Mouse (Mus musculus) stomach, embryonic 16.5 days (tissue): ENCODE data around the gene Kcnn4. TPM values are rescaled to one million over a fixed set of nuclear protein-coding genes. Genes with fewer than 3 reads are reported as not detected.
A peak's percentile ranks its signal among the peaks of the same experiment; 100 is the strongest.

ENCODE experiments used
- ATAC-seq: fragments of 200-750 bp; cut with Nextera tagmentation; 2 replicates; pipeline ENCODE4 v1.8.0; 2017; ENCODE audit warnings: moderate number of reproducible peaks, moderate TSS enrichment; ENCODE audit not compliant: insufficient read depth, low FRiP score
- H3K27ac ChIP-seq: fragments of 300-500 bp; sonication (generic); 2 replicates; pipeline ENCODE4 v1.5.1; 2014; ENCODE audit warnings: low read length
- H3K27me3 ChIP-seq: fragments of 300-500 bp; sonication (generic); 2 replicates; pipeline ENCODE4 v1.6.1; 2014; ENCODE audit warnings: low read length, control low read depth, mixed read lengths; ENCODE audit not compliant: control insufficient read depth, insufficient read depth
- H3K36me3 ChIP-seq: fragments of 300-500 bp; sonication (generic); 2 replicates; pipeline ENCODE4 v1.6.1; 2014; ENCODE audit warnings: low read length; ENCODE audit not compliant: control insufficient read depth, insufficient read depth
- H3K4me1 ChIP-seq: fragments of 300-500 bp; sonication (generic); 2 replicates; pipeline ENCODE4 v1.6.1; 2014; ENCODE audit warnings: low read length, control low read depth, mixed read lengths; ENCODE audit not compliant: control insufficient read depth, insufficient read depth
- H3K4me2 ChIP-seq: fragments of 300-500 bp; sonication (generic); 2 replicates; pipeline ENCODE4 v1.6.1; 2014; ENCODE audit warnings: low read depth, low read length, mixed read lengths
- H3K4me3 ChIP-seq: fragments of 300-500 bp; sonication (generic); replicated peaks from 2 replicates; pipeline ENCODE4 v1.5.1; 2014; ENCODE audit warnings: mild to moderate bottlenecking, low read length
- H3K9ac ChIP-seq: fragments of 300-500 bp; sonication (generic); 2 replicates; pipeline ENCODE4 v1.6.1; 2014; ENCODE audit warnings: low read length
- H3K9me3 ChIP-seq: fragments of 300-500 bp; sonication (generic); replicated peaks from 2 replicates; pipeline ENCODE4 v1.6.1; 2016; ENCODE audit warnings: low read length, control low read depth; ENCODE audit not compliant: control insufficient read depth
- WGBS: fragments of 180-500 bp; shearing (Covaris S2); extraction: QIAGEN DNeasy Blood & Tissue Kit; methylation state at CpG from one replicate; pipeline ENCODE4 v1.1.7; 2014; 5-methylcytosine and 5-hydroxymethylcytosine counted together
- polyA plus RNA-seq: library from polyadenylated mRNA; unstranded; fragments of >200 nt; fragmentation: Nextera tagmentation; extraction: Ambion mirVana; gene quantifications from 2 replicates; pipeline ENCODE4 v1.2.1, GENCODE M21; 2015

The Kcnn4 gene
- polyA plus RNA-seq, 1 experiment from 2014 or later, result 8.5 TPM

DNA sequence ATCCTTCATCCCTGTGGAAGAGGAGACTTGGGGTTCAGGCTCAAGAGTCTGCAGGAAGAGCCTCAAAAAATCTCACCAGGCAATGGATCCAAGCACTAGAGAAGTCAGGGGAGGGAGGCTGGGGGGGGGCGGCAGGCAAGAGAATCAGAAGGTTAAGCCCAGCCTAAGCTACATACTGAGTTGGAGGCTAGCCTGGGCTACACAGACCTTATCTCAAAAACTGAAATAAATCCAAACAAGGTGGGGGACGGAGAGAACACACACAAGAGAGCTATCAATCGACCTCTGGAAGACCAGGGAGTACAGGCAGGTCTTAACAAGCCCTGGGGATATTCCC is 1.7 kb downstream of the Kcnn4 start:
- H3K9ac ChIP-seq, result no peak overlapping the region
- 41% methylated on average over 3 of the region's 3 CpGs for WGBS
- no peak overlapping the region for H3K4me3 ChIP-seq
- H3K4me2 ChIP-seq, result no peak overlapping the region
- H3K27me3 ChIP-seq, result no peaks in the 10 kb centered on the region
- peaks cover 21% of the 10 kb centered on the region for H3K4me1 ChIP-seq
- no peak for ATAC-seq
- no peaks in the 10 kb centered on the region for H3K9me3 ChIP-seq
- H3K36me3 ChIP-seq, result no peaks in the 10 kb centered on the region
- no peak overlapping the region for H3K27ac ChIP-seq

GRCm38 (mm10) chr7:24372300-24372699 is 2.2 kb downstream of the Kcnn4 start:
- WGBS, result 63% methylated on average over 9 of the region's 11 CpGs
- Histone ChIP-seq H3K4me3 (no peak overlapping the region), H3K27me3 (no peaks in the 10 kb centered on the region), H3K36me3 (no peaks in the 10 kb centered on the region), H3K27ac (no peak overlapping the region), H3K4me2 (0 out of 2 replicates have a peak overlapping the region, but pooled peaks have one; percentile 13), H3K9me3 (no peaks in the 10 kb centered on the region), H3K4me1 (peaks cover 25% of the 10 kb centered on the region), H3K9ac (no peak overlapping the region)
- peak; percentile 42; the same call in 1 of the 2 replicates for ATAC-seq

- Histone ChIP-seq H3K4me3 (no peak overlapping the region), H3K9me3 (no peaks in the 10 kb centered on the region), H3K4me1 (peaks cover 28% of the 10 kb centered on the region), H3K36me3 (no peaks in the 10 kb centered on the region), H3K4me2 (0 out of 2 replicates have a peak overlapping the region, but pooled peaks have one; percentile 13), H3K27me3 (no peaks in the 10 kb centered on the region), H3K27ac (no peak overlapping the region), H3K9ac (no peak overlapping the region)
- 72% methylated on average over 4 of the region's 4 CpGs for WGBS
- no peak for ATAC-seq
These were observed 2.7 kb downstream of the Kcnn4 start for GRCm38 (mm10) chr7:24372786-24373185.

GRCm38 (mm10) chr7:24373538-24374379 is 3.7 kb downstream of the Kcnn4 start:
- Histone ChIP-seq H3K36me3 (no peaks in the 10 kb centered on the region), H3K9ac (0 out of 2 replicates have a peak overlapping the region, but pooled peaks have one; percentile 35), H3K4me2 (0 out of 2 replicates have a peak overlapping the region, but pooled peaks have one; percentile 21), H3K4me3 (no peak overlapping the region), H3K27ac (peak overlapping the region; percentile 69), H3K4me1 (peaks cover 28% of the 10 kb centered on the region), H3K27me3 (no peaks in the 10 kb centered on the region), H3K9me3 (no peaks in the 10 kb centered on the region)
- ATAC-seq, result peak; percentile 14; the same call in 1 of the 2 replicates
- WGBS, result 37% methylated on average over 20 of the region's 20 CpGs

- Histone ChIP-seq H3K36me3 (no peaks in the 10 kb centered on the region), H3K4me3 (no peak overlapping the region), H3K4me2 (no peak overlapping the region), H3K4me1 (peaks cover 21% of the 10 kb centered on the region), H3K9ac (no peak overlapping the region), H3K27me3 (no peaks in the 10 kb centered on the region), H3K27ac (no peak overlapping the region), H3K9me3 (no peaks in the 10 kb centered on the region)
- WGBS, result 81% methylated on average over 8 of the region's 8 CpGs
- no peak for ATAC-seq
These were observed 6.4 kb downstream of the Kcnn4 start for GRCm38 (mm10) chr7:24376456-24376855.

DNA sequence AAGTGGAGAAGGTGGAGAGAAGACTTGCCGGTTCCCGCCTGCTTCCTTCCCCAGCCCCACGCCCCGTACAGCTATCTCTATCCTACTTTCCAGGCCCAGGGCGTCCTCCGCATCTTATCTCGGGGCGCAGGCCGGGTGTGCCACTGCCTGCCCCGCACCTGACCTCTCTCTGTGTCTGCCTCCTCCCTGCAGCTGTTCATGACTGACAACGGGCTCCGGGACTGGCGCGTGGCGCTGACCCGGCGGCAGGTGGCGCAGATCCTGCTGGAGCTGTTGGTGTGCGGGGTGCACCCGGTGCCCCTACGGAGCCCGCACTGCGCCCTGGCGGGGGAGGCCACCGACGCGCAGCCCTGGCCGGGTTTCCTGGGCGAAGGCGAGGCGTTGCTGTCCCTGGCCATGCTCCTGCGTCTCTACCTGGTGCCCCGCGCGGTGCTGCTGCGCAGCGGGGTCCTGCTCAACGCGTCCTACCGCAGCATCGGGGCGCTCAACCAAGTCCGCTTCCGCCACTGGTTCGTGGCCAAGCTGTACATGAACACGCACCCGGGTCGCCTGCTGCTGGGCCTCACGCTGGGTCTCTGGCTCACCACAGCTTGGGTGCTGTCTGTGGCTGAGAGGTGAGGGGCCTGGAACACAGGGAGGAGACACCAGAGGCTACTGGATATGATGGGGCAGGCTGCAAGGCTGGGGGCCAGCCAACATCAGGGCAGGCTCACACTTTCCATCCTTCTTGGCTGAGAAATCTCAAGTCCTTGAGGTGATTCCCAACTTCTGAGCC is 7.2 kb downstream of the Kcnn4 start:
- peak overlapping the region; percentile 58 for H3K4me2 ChIP-seq
- H3K9ac ChIP-seq, result peak overlapping the region; percentile 67
- H3K27ac ChIP-seq, result no peak overlapping the region
- no peaks in the 10 kb centered on the region for H3K36me3 ChIP-seq
- 7% methylated on average over 47 of the region's 49 CpGs for WGBS
- H3K4me3 ChIP-seq, result peak overlapping the region; percentile 31
- H3K9me3 ChIP-seq, result no peaks in the 10 kb centered on the region
- peaks cover 17% of the 10 kb centered on the region for H3K4me1 ChIP-seq
- peak; percentile 89 for ATAC-seq
- no peaks in the 10 kb centered on the region for H3K27me3 ChIP-seq

DNA sequence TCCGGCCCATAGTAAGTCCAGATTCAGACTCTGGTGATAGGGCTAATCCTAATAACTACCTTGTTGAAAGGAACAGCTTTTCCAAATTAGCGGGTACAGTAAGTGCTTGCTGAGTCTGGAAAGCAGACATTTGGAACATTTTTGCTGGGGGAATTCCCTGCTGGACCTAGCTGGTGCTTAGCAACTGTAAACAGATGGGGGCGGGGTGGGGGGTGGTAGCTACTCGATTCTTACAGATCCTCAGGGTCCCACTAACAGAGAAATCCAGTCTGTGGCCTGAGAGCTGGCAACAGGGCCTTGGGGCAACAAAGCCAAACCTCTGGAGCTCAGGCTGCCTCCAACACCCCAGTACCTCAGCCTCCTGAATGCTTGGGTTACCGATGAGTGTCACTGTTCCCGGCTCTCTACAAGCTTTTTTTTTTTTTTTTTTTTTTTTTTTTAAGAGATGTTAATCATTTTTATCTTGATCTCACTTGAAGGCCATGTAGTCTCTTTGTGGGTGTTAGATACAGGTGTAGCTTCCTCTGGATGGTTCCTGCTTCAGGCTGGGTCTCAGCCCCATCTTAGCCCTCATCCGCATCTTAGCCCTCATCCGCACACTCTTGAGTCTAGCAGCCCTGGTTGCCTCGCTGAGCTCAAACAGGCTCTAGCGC is 8.1 kb downstream of the Kcnn4 start:
- Histone ChIP-seq H3K4me1 (peaks cover 17% of the 10 kb centered on the region), H3K4me3 (no peak overlapping the region), H3K9ac (no peak overlapping the region), H3K4me2 (no peak overlapping the region), H3K27me3 (no peaks in the 10 kb centered on the region), H3K9me3 (no peaks in the 10 kb centered on the region), H3K27ac (no peak overlapping the region), H3K36me3 (no peaks in the 10 kb centered on the region)
- ATAC-seq, result no peak
- 60% methylated on average over 10 of the region's 10 CpGs for WGBS

DNA sequence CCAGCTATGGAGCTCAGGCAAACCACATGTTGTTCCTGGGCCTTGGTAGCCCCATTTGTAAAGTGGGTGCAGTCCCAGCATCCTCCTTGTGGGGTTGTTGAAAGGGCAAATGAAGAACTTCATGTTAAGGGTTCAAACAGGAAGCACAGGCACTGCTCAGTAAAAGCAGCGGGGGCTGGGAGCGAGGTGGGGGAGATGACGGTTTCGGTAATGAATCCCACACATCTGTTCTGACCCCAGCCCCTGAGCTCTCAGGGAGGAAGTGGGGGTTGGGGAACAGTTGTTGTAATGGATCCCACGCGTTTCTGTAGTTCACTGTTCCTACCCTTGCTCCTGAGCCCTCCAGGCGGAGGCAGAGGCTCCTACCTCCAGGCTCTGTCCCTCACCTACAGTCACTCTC is 9.9 kb downstream of the Kcnn4 start:
- H3K4me3 ChIP-seq, result no peak overlapping the region
- H3K36me3 ChIP-seq, result no peaks in the 10 kb centered on the region
- no peak overlapping the region for H3K4me2 ChIP-seq
- H3K9ac ChIP-seq, result no peak overlapping the region
- H3K4me1 ChIP-seq, result peaks cover 9% of the 10 kb centered on the region
- WGBS, result 36% methylated on average over 7 of the region's 7 CpGs
- H3K27ac ChIP-seq, result no peak overlapping the region
- ATAC-seq, result no peak
- no peaks in the 10 kb centered on the region for H3K9me3 ChIP-seq
- H3K27me3 ChIP-seq, result no peaks in the 10 kb centered on the region

DNA sequence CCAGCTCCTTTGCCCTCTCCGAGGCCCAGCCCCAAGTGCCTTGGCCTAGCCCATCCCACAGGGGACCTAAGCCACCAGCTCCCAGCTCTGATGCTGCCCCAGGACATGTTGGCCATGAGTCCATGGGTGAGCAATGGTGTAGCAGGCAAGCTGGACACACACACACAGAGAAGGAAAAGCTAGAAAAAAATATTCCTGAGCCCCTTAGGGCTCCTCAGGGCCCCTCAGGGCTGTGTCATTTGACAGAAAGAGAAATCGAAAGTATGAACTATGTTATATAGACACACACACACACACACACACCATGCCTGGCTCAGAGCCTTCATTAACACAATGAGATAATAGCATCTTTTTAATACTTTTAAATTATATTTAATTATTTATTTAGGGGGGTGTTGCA is 10.3 kb downstream of the Kcnn4 start:
- H3K27me3 ChIP-seq, result no peaks in the 10 kb centered on the region
- 45% methylated on average over 2 of the region's 2 CpGs for WGBS
- H3K27ac ChIP-seq, result no peak overlapping the region
- H3K36me3 ChIP-seq, result no peaks in the 10 kb centered on the region
- H3K4me3 ChIP-seq, result no peak overlapping the region
- H3K4me2 ChIP-seq, result no peak overlapping the region
- H3K4me1 ChIP-seq, result peaks cover 9% of the 10 kb centered on the region
- H3K9me3 ChIP-seq, result no peaks in the 10 kb centered on the region
- no peak overlapping the region for H3K9ac ChIP-seq
- ATAC-seq, result no peak
